12 mouse cellular contexts compared by ENCODE assay signal in the genomic region with DNA sequence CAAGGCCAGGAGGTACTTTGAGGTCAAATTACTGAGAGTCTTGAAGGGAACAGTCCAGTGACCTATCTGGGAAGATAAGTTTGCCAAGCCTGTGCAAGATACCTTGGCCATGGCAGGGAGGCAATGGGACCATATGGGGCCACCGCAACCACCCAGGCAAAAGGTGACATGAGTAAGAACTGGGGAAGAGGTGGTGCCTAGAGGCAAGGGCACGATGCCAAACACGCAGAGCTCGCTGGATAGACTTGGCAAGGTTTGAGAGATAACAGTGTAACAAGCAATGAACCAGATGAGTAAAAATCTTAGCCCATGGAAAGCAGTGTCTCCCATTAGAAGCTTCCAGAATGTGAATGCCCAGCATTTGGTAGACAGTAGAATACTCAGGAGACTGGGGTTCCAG.
DNase-seq lines count a peak whose midpoint lies in the region; TF ChIP-seq lines count a peak whose summit lies in the region.
"Had no signal": no experiment of that assay in that cellular context is flagged by ENCODE, and none has a peak within 500 bp of the region (broad histone marks: within the 10 kb centered on the region; RNA-seq: fewer than 3 reads in every experiment).

No protein-coding gene starts in this region.

- no peak overlapping the region for H3K27ac ChIP-seq in cerebellum, adult 2 months (ENCODE audit: insufficient read depth, low read length)

- peak; percentile 35 to 46 for DNase-seq in cerebellum, adult 2 months
- DNase-seq in cerebellum, adult 8-10 months: no peak
- DNase-seq in ovary, postnatal 36 days (ENCODE audit: low spot score): peak; percentile 25
- DNase-seq in ovary, postnatal 14 days (ENCODE audit: low spot score): no peak
- peak; percentile 16 for DNase-seq in heart, adult 8-10 months (ENCODE audit: low spot score)
- DNase-seq in urinary bladder, postnatal 25 days (ENCODE audit: low spot score): peak; percentile 10
- no peak for DNase-seq in spleen, postnatal 10 days (ENCODE audit: low spot score in 2 of 2)
- DNase-seq in layer of hippocampus, postnatal 36 days: no peak
- DNase-seq: B cell, adult 2 months; lung, adult 18-20 months; spleen, adult 18-20 months had no signal

- 32% methylated on average over 4 of the region's 4 CpGs for WGBS in cerebellum, adult 2 months

- TF ChIP-seq CTCF in cerebellum, adult 2 months (IDR thresholded peaks at IDR 0.05; ENCODE audit: borderline replicate concordance, insufficient read depth, low read depth, low read length): no peak

- no peaks in the 10 kb centered on the region for H3K27me3 ChIP-seq in cerebellum, adult 2 months (ENCODE audit: control insufficient read depth, insufficient read depth, low read length)
- H3K27me3 ChIP-seq: megakaryocyte, embryonic 14.5 days had no signal

- H3K4me3 ChIP-seq in cerebellum, adult 2 months (replicated peaks; ENCODE audit: insufficient read depth, low read depth, low read length): no peak overlapping the region
- H3K4me3 ChIP-seq: megakaryocyte, embryonic 14.5 days had no signal

- TF ChIP-seq POLR2A in cerebellum, adult 2 months (IDR thresholded peaks at IDR 0.05; ENCODE audit: borderline replicate concordance, insufficient read depth, low read length): no peak

- peaks cover 6% of the 10 kb centered on the region for H3K4me1 ChIP-seq in cerebellum, adult 2 months (ENCODE audit: control insufficient read depth, insufficient read depth, low read length)

Comparison
In these comparisons a context has a peak if more than half of its experiments do, and no peak if none do; other contexts are left out.
1. DNase-seq: peak in cerebellum, adult 2 months (2 of 2), ovary, postnatal 36 days (single experiment), heart, adult 8-10 months (single experiment) and urinary bladder, postnatal 25 days (single experiment); none in cerebellum, adult 8-10 months (single experiment), ovary, postnatal 14 days (single experiment), spleen, postnatal 10 days (0 of 2) and layer of hippocampus, postnatal 36 days (0 of 2).